Mouse (Mus musculus): ENCODE data around the gene AC124108.1.

Gene AC124108.1

GRCm38 (mm10) chr1:132200562-132201510 is 9.6 kb downstream of the AC124108.1 start:
- no peak for DNase-seq (ENCODE audit: low read depth, low spot score)

- DNase-seq (ENCODE audit: low read depth, low spot score): no peak
These were observed 10.2 kb downstream of the AC124108.1 start for GRCm38 (mm10) chr1:132201511-132201860.

- no peak for DNase-seq (ENCODE audit: low read depth, low spot score)
These were observed 10.7 kb downstream of the AC124108.1 start for GRCm38 (mm10) chr1:132201936-132202335.

GRCm38 (mm10) chr1:132202771-132203170 is 11.5 kb downstream of the AC124108.1 start:
- no peak for DNase-seq (ENCODE audit: low read depth, low spot score)

- DNase-seq (ENCODE audit: low read depth, low spot score): no peak
These were observed 14.7 kb downstream of the AC124108.1 start for GRCm38 (mm10) chr1:132205958-132206357.

GRCm38 (mm10) chr1:132206828-132207227 is 15.6 kb downstream of the AC124108.1 start:
- no peak for DNase-seq (ENCODE audit: low read depth, low spot score)

- DNase-seq (ENCODE audit: low read depth, low spot score): no peak
These were observed 16.9 kb downstream of the AC124108.1 start for GRCm38 (mm10) chr1:132208154-132208553.

GRCm38 (mm10) chr1:132209400-132209799 is 18.1 kb downstream of the AC124108.1 start:
- DNase-seq (ENCODE audit: low read depth, low spot score): no peak

- no peak for DNase-seq (ENCODE audit: low read depth, low spot score)
These were observed 19.7 kb downstream of the AC124108.1 start for GRCm38 (mm10) chr1:132210922-132211321.

GRCm38 (mm10) chr1:132211672-132212071 is 20.4 kb downstream of the AC124108.1 start:
- DNase-seq (ENCODE audit: low read depth, low spot score): no peak

GRCm38 (mm10) chr1:132212218-132212617 is 21.0 kb downstream of the AC124108.1 start:
- DNase-seq (ENCODE audit: low read depth, low spot score): peak; percentile 16

GRCm38 (mm10) chr1:132213076-132213475 is 21.8 kb downstream of the AC124108.1 start:
- no peak for DNase-seq (ENCODE audit: low read depth, low spot score)

GRCm38 (mm10) chr1:132216276-132216675 is 25.0 kb downstream of the AC124108.1 start:
- DNase-seq (ENCODE audit: low read depth, low spot score): no peak

- DNase-seq (ENCODE audit: low read depth, low spot score): no peak
These were observed 30.4 kb downstream of the AC124108.1 start for GRCm38 (mm10) chr1:132221627-132222026.

- DNase-seq (ENCODE audit: low read depth, low spot score): no peak
These were observed 30.9 kb downstream of the AC124108.1 start for GRCm38 (mm10) chr1:132222166-132222565.

- DNase-seq (ENCODE audit: low read depth, low spot score): no peak
These were observed 35.2 kb downstream of the AC124108.1 start for GRCm38 (mm10) chr1:132226297-132227080.

GRCm38 (mm10) chr1:132229667-132230066 is 38.4 kb downstream of the AC124108.1 start, which contains the start of gene Gm10188:
Gene Gm10188 (minus strand): TSS chr1:132229767.
- DNase-seq (ENCODE audit: low read depth, low spot score): no peak

GRCm38 (mm10) chr1:132231470-132232274 is 40.4 kb downstream of the AC124108.1 start:
- no peak for DNase-seq (ENCODE audit: low read depth, low spot score)

- peak; percentile 8 for DNase-seq (ENCODE audit: low read depth, low spot score)
These were observed 42.3 kb downstream of the AC124108.1 start for GRCm38 (mm10) chr1:132233566-132233965.

GRCm38 (mm10) chr1:132234757-132235273 is 43.6 kb downstream of the AC124108.1 start:
- no peak for DNase-seq (ENCODE audit: low read depth, low spot score)

- peak; percentile 52 for DNase-seq (ENCODE audit: low read depth, low spot score)
These were observed 46.4 kb downstream of the AC124108.1 start for GRCm38 (mm10) chr1:132237585-132238159.
